Mouse (Mus musculus) right cerebral cortex, postnatal 4 days (tissue): Measurements from ENCODE around the gene Lemd2.

Experiments used
- DNase-seq: peaks from one replicate; pipeline ENCODE4 v3.0.0-alpha.2; 2022

The Lemd2 gene

GRCm38 (mm10) chr17:27226701-27227100 is 22.4 kb upstream of the Lemd2 start:
- DNase-seq: no peak

DNA sequence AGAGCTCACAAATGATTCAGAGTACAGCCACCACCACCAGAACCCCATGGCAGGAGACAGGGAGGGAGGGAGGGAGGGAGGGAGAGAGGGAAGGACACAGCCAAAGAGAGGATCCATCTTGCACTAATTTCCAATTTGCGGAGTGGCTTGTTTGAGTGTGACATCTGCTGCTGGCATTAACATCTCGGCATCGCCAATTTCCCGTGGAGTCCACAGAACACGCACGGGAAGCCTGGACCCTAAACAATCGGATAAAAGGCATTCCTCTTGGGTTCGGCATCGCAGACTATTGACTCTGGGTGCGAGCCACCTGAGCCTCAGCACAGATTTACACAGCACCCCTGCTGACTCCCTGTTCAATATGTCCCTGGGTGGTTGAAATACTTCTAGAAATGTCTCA is 21.5 kb upstream of the Lemd2 start:
- no peak for DNase-seq

- no peak for DNase-seq
Observed at GRCm38 (mm10) chr17:27223821-27224220, 19.6 kb upstream of the Lemd2 start.

DNA sequence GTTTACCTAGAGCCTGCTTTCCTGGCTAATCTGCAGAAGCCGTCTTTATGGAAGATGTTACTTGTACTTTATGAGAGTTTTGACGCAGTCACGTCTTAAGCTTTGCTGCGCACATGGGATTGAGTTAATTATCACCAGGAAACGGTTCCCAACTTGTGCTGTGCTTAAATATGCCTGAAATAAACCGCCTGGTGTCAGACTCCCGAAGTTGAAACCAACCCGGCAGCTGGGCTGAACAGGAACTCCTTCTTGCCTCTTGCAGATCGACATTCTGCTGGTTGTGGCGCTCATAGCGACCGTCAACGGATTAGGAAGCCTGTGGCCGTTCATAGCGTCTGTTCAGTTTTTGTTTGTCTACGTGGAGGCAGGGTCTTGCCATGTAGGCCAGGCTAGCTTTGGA is 17.3 kb upstream of the Lemd2 start:
- peak; percentile 62 for DNase-seq

DNA sequence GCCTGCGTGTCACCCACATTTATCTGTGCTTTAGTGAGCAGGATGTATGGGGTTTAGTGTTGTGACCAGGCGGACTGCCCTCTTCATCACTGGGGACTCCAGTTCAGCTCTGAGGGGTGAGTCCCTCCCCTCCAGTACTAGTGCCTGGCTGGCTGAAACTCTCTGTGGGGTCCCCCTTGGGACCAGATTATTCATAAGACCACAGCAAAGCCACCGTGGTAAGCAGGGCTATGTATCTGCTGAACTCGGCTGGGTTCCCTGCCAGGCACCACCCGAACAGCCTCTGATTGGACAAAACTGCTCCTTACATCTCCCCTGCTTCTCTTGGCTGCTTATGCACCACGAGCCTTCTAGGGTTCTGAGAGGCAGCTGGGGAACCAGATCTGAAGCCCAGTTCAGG is 14.6 kb upstream of the Lemd2 start:
- DNase-seq: no peak

DNA sequence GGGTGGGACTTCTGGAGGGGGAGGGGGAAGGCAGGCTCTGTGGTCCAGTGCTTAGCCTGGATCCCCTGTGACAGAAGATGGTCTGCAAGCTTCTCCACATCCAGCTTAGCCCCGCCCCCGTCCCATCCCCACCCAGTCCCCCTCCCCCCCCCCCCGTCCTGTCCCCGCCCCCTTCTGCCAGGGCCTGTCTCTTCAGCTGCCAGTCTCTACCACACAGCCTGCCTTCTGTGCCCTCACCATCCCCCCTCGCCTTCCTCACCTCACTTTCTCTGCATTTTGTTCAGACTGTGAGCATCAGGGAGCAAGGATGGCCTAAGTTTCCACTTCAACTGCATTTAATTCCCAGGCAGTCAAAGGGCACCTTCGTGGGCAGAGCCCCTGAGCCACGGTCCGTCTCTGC is 14.1 kb upstream of the Lemd2 start:
- no peak for DNase-seq

- DNase-seq: peak; percentile 75
Observed at GRCm38 (mm10) chr17:27212768-27213525, 8.7 kb upstream of the Lemd2 start.

GRCm38 (mm10) chr17:27212006-27212405 is 7.7 kb upstream of the Lemd2 start:
- DNase-seq: no peak

DNA sequence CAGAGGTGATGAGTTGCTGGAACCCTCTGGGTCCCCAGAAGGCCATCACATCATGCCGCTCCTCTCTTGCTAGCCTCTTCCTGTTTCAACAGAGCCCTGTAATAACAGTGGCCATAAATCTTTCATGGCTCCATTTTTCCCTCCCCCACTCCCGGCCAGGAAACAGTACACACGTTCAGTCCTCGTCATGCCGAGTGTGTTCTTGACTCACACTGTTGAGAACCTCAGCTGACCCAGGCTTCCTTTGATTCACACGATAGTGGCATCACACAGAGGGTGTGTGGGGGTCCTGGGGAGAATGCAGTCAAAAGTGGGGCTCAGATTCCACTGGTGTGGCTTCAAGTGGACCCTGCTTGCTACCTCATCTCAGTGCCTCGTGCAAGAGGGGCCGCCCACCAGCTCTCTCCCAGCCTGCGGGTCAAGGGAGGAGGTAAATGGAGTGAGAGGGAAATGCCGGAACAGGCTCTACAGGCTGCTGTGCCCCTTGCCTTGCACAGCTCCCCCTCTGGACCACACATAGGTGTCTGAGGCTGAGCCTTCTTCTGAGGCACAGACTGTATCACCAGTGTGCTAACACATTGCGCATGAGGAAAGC is 2.9 kb upstream of the Lemd2 start:
- DNase-seq: no peak

DNA sequence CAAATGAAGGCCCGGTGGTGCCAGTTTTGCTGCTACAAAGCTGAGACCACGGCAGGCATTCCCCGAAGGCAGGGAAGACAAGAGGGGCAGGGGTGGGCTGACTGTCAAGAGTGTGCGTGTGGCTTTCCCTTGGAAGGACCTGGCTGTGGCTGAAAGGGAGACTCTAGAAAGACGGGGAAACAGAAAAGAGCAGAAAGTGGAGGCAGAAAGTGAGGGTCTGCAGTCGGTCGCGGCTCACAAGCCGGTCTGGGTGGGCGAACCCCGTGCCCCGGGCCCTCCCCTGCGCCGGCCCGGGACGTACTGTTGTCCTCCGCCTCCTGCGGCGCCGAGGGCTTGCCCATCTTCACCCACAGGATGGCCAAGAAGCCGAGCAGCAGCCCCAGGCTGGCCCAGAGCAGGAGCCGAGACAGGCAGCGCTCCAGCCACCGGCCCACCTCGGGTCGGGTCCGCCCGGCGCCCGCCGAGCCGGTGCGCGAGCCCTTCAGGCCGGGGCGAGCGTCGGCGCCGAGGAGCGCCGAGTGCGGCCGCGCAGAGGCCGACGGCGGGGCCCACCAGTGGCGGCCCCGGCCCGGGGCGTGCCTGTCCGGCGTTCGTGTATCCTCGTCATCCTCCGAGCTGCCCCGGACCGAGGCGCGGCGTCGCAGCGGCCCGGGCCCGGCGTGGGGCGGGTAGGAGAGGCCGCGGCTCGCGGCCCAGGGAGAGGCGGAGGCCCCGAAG is 753 bp downstream of the Lemd2 start:
- DNase-seq: no peak

GRCm38 (mm10) chr17:27202919-27203357 is 1.3 kb downstream of the Lemd2 start:
- no peak for DNase-seq

GRCm38 (mm10) chr17:27201981-27202380 is 2.3 kb downstream of the Lemd2 start:
- no peak for DNase-seq

GRCm38 (mm10) chr17:27200801-27201200 is 3.5 kb downstream of the Lemd2 start:
- DNase-seq: no peak

GRCm38 (mm10) chr17:27199864-27200263 is 4.4 kb downstream of the Lemd2 start:
- DNase-seq: no peak

DNA sequence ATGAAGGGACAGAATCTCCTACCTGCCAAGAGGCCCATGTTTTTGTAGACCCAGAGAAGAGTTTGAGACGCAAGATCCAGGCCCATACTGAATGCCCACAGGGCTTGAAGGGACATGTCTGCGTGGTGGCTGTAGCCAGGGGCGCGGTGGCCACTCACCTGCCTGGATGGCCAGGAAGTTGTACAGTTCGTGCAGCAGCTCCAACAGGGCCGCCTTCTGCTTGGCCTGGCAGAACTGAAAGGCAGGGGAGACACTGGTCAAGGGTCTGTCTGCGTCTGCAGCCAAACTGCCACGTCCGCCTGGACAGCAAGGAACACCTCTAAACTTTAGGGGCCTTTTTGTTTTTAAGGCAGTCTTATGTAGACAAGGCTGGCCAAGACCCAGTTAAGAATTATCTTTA is 5.1 kb downstream of the Lemd2 start:
- no peak for DNase-seq

DNA sequence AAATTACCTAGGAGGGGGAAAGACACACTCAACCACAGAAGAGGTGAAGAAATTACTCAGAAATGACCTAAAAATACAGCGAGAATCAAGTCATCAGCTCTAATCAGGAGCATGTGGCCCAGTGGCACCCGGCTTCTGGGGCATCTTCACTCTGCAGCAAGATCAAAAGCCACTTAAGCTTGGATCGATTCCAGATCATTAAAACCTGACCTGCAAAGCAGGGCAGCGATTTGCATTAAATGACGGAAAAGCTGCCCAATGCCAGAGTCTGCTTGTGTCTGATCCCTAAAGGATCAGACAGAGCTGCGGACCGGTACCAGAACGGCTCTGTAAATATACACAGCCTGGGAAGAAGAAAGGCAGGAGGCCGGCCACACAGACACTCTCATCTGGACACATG is 8.1 kb downstream of the Lemd2 start:
- DNase-seq: no peak

DNA sequence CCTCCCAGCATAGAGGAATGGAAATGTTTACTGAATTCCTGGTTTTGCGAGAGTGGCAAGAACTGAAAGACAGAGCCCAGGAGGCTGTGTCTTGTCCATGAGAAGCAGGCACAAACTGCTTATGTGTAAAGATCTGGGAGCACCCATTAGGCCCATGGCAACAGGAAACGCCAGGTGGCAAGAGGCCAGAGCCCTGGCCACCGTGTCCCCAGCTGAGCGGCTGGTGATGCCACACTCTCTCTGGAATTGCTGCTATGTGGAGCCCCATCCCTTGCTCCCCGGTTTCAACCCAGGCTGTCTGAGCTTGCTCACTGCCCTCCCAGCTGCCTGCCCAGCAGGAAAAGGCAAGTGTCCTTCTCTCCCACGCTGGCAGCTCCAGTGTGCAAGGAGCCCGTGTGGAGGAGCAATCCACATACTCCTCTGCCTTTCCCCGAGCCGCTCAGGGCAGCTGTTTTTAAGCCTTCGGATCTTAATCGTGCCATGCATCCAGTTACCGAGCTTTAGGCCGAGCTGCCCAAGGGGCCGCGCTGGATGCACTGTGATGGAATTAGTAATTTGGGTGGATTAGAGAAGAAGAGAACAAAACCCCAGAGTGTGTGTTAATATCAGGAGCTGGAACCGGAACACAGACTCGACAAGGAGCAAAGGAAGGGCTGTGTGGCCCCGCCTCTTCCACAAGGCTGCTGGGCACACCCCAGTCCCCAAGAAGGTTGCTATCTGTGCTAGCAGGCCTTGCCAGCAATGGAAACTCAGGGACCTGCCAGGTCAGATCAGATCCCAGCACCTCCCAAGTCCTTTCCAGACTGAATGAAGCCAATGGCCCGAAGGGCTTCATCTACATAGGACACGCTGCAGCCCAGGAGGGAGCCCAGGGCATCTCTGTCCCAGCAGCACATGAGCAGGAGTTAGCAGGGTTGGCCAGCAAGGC is 9.7 kb downstream of the Lemd2 start:
- no peak for DNase-seq

GRCm38 (mm10) chr17:27191804-27192203 is 12.5 kb downstream of the Lemd2 start:
- no peak for DNase-seq

DNA sequence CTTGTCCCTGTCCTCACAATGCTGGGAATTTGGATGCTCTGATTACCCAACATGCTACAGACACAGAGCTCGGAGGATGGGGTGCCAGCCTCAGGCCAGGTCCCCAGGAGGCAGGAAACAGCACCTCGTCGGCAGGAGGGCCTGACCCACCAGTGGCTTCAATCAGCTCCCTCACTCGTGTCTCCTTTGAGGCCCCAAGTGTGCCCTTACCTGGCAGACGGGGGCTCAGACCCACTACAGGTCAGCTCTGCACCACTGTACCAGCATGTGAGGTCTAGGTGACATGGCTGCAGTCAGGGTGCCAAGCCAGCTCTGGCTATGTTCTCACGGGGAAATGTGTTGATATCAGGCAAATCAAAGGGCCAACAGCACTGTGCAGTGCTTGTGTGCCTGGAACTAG is 13.1 kb downstream of the Lemd2 start:
- no peak for DNase-seq

GRCm38 (mm10) chr17:27189640-27190216 is 14.5 kb downstream of the Lemd2 start:
- peak; percentile 64 for DNase-seq

DNA sequence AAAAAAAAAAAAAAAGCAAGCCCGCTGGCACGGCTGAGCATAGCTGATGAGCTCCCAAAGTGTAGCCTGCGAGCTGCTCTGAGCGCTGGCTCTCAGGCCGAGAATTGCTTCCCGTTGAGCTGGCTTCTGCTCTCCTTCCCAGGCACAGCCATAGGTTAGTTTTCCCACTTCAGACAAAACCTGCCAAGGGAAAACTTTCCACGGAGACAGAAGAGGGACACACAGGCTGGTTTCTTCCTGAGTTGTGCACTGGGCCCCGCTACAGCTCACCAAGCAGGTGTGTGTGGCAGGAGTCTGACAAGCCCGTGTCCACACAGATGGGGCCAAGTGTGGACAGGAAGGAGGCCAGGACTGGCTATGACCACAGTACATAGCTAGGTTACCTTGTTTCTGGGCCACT is 15.4 kb downstream of the Lemd2 start:
- DNase-seq: no peak

GRCm38 (mm10) chr17:27187059-27187458 is 17.2 kb downstream of the Lemd2 start:
- no peak for DNase-seq

DNA sequence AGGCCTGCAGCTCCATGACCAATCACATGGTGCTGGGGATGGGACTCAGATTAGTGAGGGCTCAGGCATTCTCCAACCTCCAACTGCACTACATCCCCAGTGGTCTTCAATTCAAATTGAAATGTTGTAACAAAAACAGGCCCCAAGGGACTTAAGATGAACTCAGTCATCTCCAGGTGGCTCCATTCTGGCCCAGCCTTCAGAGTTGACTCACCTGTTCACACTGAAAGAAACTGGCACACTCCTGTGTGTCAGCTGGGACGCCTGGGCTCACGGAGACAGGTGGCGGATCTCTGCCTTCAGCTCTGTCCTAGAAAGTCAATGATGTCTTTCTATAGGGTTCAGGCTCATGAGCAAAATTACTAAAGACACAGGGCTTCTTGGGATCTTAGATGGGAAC is 18.2 kb downstream of the Lemd2 start:
- DNase-seq: no peak
